Mouse (Mus musculus): ENCODE measurements around the gene Gabrg3. TPM values are rescaled to one million over a fixed set of nuclear protein-coding genes. Genes with fewer than 3 reads are reported as not detected.

Gabrg3 gene
- polyA plus RNA-seq, 1 experiment from 2014 or later = 0.45 TPM

GRCm38 (mm10) chr7:57153743-57154142 lies 233.2 kb downstream of the Gabrg3 start:
- no peak overlapping the region for H3K4me3 ChIP-seq
- WGBS = 54% methylated on average over 5 of the region's 5 CpGs
- no peaks in the 10 kb centered on the region for H3K9me3 ChIP-seq
- no peak overlapping the region for H3K4me2 ChIP-seq
- no peaks in the 10 kb centered on the region for H3K27me3 ChIP-seq
- no peaks in the 10 kb centered on the region for H3K36me3 ChIP-seq
- ATAC-seq (ENCODE audit: borderline replicate concordance, extremely low read depth, low FRiP score, low TSS enrichment) = no peak
- H3K9ac ChIP-seq = no peak overlapping the region
- no peak overlapping the region for H3K27ac ChIP-seq
- H3K4me1 ChIP-seq = no peaks in the 10 kb centered on the region

DNA sequence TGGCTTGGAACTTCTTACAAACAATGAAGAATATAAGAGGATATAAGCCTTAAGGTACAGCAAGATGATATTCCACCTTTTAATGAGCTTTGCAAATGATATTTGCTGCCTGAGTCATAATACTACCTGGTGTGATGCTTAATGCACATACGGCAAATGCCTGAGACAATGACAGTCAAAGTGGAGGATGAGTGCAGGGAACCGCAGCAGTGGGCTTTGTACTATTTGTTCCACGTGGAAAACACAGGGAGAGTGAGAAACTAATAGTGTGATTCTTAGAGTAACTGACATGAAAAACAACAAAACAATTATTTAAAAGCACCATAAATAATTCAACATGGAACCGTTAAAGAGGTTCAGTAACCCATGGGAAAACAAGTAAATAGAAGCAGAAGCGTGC lies 236.2 kb downstream of the Gabrg3 start:
- H3K27ac ChIP-seq = no peak overlapping the region
- H3K4me2 ChIP-seq = no peak overlapping the region
- no peaks in the 10 kb centered on the region for H3K27me3 ChIP-seq
- WGBS = 81% methylated on average over 5 of the region's 5 CpGs
- no peaks in the 10 kb centered on the region for H3K9me3 ChIP-seq
- ATAC-seq (ENCODE audit: borderline replicate concordance, extremely low read depth, low FRiP score, low TSS enrichment) = no peak
- no peak overlapping the region for H3K4me3 ChIP-seq
- no peak overlapping the region for H3K9ac ChIP-seq
- H3K4me1 ChIP-seq = no peaks in the 10 kb centered on the region
- no peaks in the 10 kb centered on the region for H3K36me3 ChIP-seq

GRCm38 (mm10) chr7:57138072-57138704 lies 248.8 kb downstream of the Gabrg3 start:
- Histone ChIP-seq H3K4me1 (no peaks in the 10 kb centered on the region), H3K36me3 (no peaks in the 10 kb centered on the region), H3K27ac (no peak overlapping the region), H3K4me3 (no peak overlapping the region), H3K27me3 (no peaks in the 10 kb centered on the region), H3K9ac (no peak overlapping the region), H3K9me3 (no peaks in the 10 kb centered on the region), H3K4me2 (no peak overlapping the region)
- ATAC-seq (ENCODE audit: borderline replicate concordance, extremely low read depth, low FRiP score, low TSS enrichment) = no peak
- 70% methylated on average over 4 of the region's 4 CpGs for WGBS

GRCm38 (mm10) chr7:57133009-57133408 lies 254.0 kb downstream of the Gabrg3 start:
- WGBS = 75% methylated on average over 4 of the region's 4 CpGs
- Histone ChIP-seq H3K4me1 (no peaks in the 10 kb centered on the region), H3K9me3 (no peaks in the 10 kb centered on the region), H3K27me3 (no peaks in the 10 kb centered on the region), H3K27ac (no peak overlapping the region), H3K4me3 (no peak overlapping the region), H3K36me3 (no peaks in the 10 kb centered on the region), H3K4me2 (no peak overlapping the region), H3K9ac (no peak overlapping the region)
- no peak for ATAC-seq (ENCODE audit: borderline replicate concordance, extremely low read depth, low FRiP score, low TSS enrichment)

- Histone ChIP-seq H3K27ac (no peak overlapping the region), H3K27me3 (no peaks in the 10 kb centered on the region), H3K9me3 (no peaks in the 10 kb centered on the region), H3K4me2 (no peak overlapping the region), H3K9ac (no peak overlapping the region), H3K36me3 (no peaks in the 10 kb centered on the region), H3K4me1 (no peaks in the 10 kb centered on the region), H3K4me3 (no peak overlapping the region)
- no peak for ATAC-seq (ENCODE audit: borderline replicate concordance, extremely low read depth, low FRiP score, low TSS enrichment)
- 68% methylated on average over 2 of the region's 2 CpGs for WGBS
Measured at GRCm38 (mm10) chr7:57132471-57132870, 254.5 kb downstream of the Gabrg3 start.

GRCm38 (mm10) chr7:57100065-57100464 lies 286.9 kb downstream of the Gabrg3 start:
- no peak overlapping the region for H3K4me2 ChIP-seq
- no peak overlapping the region for H3K4me3 ChIP-seq
- H3K27me3 ChIP-seq = no peaks in the 10 kb centered on the region
- H3K9ac ChIP-seq = no peak overlapping the region
- no peaks in the 10 kb centered on the region for H3K4me1 ChIP-seq
- H3K27ac ChIP-seq = no peak overlapping the region
- no peaks in the 10 kb centered on the region for H3K36me3 ChIP-seq
- ATAC-seq (ENCODE audit: borderline replicate concordance, extremely low read depth, low FRiP score, low TSS enrichment) = no peak
- no peaks in the 10 kb centered on the region for H3K9me3 ChIP-seq
- WGBS = 73% methylated on average over 3 of the region's 3 CpGs

DNA sequence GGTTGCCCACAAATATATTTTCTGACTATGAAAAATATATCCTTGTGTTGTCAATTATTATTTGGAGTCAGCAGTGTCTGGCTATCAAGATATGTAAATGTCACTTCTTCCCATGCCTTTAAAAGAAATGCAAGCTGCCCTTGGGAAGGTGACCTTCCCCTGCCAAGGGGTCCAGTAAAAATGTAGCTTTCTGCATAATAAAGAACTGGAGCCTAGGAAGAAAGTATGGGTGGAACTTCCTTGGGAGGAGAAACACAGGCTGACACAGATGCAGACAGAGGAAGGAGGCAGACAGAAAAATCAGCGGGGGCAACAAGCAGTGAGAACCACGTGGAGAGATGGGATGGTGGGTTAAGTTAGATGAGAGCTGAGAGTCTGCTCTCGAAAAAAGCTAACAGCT lies 304.9 kb downstream of the Gabrg3 start:
- H3K4me1 ChIP-seq = no peaks in the 10 kb centered on the region
- 56% methylated on average over 3 of the region's 3 CpGs for WGBS
- H3K9me3 ChIP-seq = no peaks in the 10 kb centered on the region
- no peaks in the 10 kb centered on the region for H3K27me3 ChIP-seq
- H3K9ac ChIP-seq = no peak overlapping the region
- no peak overlapping the region for H3K27ac ChIP-seq
- H3K4me3 ChIP-seq = no peak overlapping the region
- no peak for ATAC-seq (ENCODE audit: borderline replicate concordance, extremely low read depth, low FRiP score, low TSS enrichment)
- H3K4me2 ChIP-seq = no peak overlapping the region
- no peaks in the 10 kb centered on the region for H3K36me3 ChIP-seq

DNA sequence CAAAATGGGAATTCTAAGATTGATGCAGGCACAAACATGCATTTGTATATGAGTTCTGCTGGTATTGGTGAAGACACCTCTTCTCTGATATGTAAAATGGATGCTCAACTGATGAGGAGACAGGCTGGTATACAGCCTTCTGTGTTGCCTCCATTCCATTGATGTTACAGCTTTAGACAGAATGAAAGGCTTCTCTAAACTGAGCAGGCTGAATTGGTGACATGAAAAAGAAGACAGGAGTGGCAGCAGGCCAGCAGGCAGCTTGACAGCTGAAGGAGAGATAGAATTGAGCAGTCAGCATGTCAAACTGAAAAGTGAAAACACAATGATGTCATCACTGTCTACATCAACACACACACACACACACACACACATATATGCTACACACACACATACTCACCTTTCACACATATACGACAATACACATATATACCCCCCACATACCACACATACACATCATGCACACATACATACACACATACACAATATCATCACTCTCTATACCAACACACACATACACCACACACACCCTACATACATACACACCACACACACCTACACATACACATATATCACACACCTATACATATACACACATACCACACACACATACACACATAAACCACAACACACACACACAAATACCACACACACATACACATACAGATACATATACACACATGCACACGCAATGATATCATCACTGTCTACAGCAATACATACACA lies 315.4 kb downstream of the Gabrg3 start:
- H3K27me3 ChIP-seq = no peaks in the 10 kb centered on the region
- H3K4me2 ChIP-seq = no peak overlapping the region
- 89% methylated on average over 2 of the region's 2 CpGs for WGBS
- no peak overlapping the region for H3K9ac ChIP-seq
- H3K4me3 ChIP-seq = no peak overlapping the region
- H3K4me1 ChIP-seq = no peaks in the 10 kb centered on the region
- H3K27ac ChIP-seq = no peak overlapping the region
- H3K9me3 ChIP-seq = no peaks in the 10 kb centered on the region
- no peaks in the 10 kb centered on the region for H3K36me3 ChIP-seq
- no peak for ATAC-seq (ENCODE audit: borderline replicate concordance, extremely low read depth, low FRiP score, low TSS enrichment)

- ATAC-seq (ENCODE audit: borderline replicate concordance, extremely low read depth, low FRiP score, low TSS enrichment) = no peak
- no peak overlapping the region for H3K4me2 ChIP-seq
- no peaks in the 10 kb centered on the region for H3K36me3 ChIP-seq
- 80% methylated on average over 3 of the region's 3 CpGs for WGBS
- H3K4me1 ChIP-seq = no peaks in the 10 kb centered on the region
- no peak overlapping the region for H3K27ac ChIP-seq
- no peak overlapping the region for H3K9ac ChIP-seq
- no peaks in the 10 kb centered on the region for H3K27me3 ChIP-seq
- H3K4me3 ChIP-seq = no peak overlapping the region
- H3K9me3 ChIP-seq = no peaks in the 10 kb centered on the region
Measured at GRCm38 (mm10) chr7:57065398-57065797, 321.6 kb downstream of the Gabrg3 start.

- H3K4me3 ChIP-seq = no peak overlapping the region
- 73% methylated on average over 1 of the region's 1 CpGs for WGBS
- H3K4me1 ChIP-seq = no peaks in the 10 kb centered on the region
Measured at GRCm38 (mm10) chr7:57050906-57051635, 335.9 kb downstream of the Gabrg3 start.

DNA sequence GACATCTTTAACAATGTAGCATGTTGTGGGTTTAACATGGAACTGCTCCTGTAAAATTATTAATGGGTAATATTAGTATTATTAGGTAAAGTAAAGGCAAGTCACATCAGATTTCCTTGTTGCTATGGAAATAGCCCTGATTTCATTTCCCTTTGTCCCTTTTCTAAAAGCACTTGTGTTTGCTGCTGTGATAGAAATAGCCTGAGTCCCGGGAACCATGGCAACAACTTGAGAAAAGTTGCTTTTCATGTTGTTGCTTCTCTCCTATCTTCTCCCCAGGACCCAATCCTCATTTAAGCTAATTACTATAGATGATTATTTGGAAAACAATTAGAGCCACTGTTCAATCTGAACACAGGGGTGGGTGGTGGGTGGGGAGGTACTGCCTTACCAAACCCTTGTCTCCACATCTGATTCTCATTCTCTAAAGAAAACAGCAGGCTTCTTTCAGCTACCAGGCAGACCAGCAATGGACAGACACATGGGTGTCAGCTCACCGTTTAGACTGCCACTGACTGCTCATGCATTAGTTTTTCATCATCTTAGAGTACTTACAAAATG lies 349.0 kb downstream of the Gabrg3 start:
- H3K9me3 ChIP-seq = no peaks in the 10 kb centered on the region
- no peak overlapping the region for H3K4me2 ChIP-seq
- H3K4me3 ChIP-seq = no peak overlapping the region
- 50% methylated on average over 2 of the region's 2 CpGs for WGBS
- ATAC-seq (ENCODE audit: borderline replicate concordance, extremely low read depth, low FRiP score, low TSS enrichment) = no peak
- no peaks in the 10 kb centered on the region for H3K4me1 ChIP-seq
- H3K27me3 ChIP-seq = no peaks in the 10 kb centered on the region
- no peak overlapping the region for H3K9ac ChIP-seq
- H3K27ac ChIP-seq = no peak overlapping the region
- H3K36me3 ChIP-seq = no peaks in the 10 kb centered on the region

More at GRCm38 (mm10) chr7:57050906-57051635, 335.9 kb downstream of the Gabrg3 start:
- Histone ChIP-seq H3K4me2 (no peak overlapping the region), H3K27ac (no peak overlapping the region), H3K27me3 (no peaks in the 10 kb centered on the region), H3K36me3 (no peaks in the 10 kb centered on the region), H3K9ac (no peak overlapping the region), H3K9me3 (no peaks in the 10 kb centered on the region)
- ATAC-seq (ENCODE audit: borderline replicate concordance, extremely low read depth, low FRiP score, low TSS enrichment) = no peak
